Mouse (Mus musculus): Measurements from ENCODE around the gene Kalrn. TPM values are rescaled to one million over a fixed set of nuclear protein-coding genes. Genes with fewer than 3 reads are reported as not detected.

Gene Kalrn
- polyA plus RNA-seq, 1 experiment from 2014 or later: 38.5 TPM

DNA sequence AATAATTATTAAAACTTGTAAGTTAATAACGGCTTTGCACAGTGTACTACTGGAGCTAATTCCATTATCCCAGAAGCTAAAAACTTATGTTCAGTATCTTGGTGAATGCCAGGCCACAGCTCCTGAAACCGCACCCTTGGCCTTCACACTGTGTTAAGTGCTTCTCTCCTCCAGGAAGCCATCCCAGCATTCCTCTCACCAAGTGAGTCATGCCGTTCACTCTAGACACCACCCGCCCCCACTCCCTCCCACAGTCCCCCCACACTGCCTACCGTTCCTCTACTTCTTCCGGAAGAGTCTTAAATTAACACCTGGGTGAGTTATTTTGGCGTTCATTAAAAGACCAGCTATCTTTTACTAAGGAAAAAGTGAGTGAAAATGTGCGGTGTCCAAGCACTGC, 82.8 kb downstream of the Kalrn start:
- Histone ChIP-seq H3K4me1 (replicated peaks) (peaks cover 35% of the 10 kb centered on the region), H3K36me3 (no peaks in the 10 kb centered on the region), H3K4me2 (replicated peaks) (no peak overlapping the region), H3K4me3 (replicated peaks) (no peak overlapping the region), H3K27me3 (no peaks in the 10 kb centered on the region), H3K9ac (replicated peaks) (no peak overlapping the region), H3K27ac (no peak overlapping the region), H3K9me3 (no peaks in the 10 kb centered on the region)
- WGBS: 60% methylated on average over 8 of the region's 8 CpGs
- ATAC-seq: no peak

- Histone ChIP-seq H3K27me3 (no peaks in the 10 kb centered on the region), H3K9ac (replicated peaks) (no peak overlapping the region), H3K36me3 (no peaks in the 10 kb centered on the region), H3K4me2 (replicated peaks) (no peak overlapping the region), H3K4me3 (replicated peaks) (no peak overlapping the region), H3K4me1 (replicated peaks) (peaks cover 41% of the 10 kb centered on the region), H3K9me3 (no peaks in the 10 kb centered on the region), H3K27ac (no peak overlapping the region)
- no peak for ATAC-seq
- 56% methylated on average over 3 of the region's 3 CpGs for WGBS
These were observed 83.5 kb downstream of the Kalrn start for GRCm38 (mm10) chr16:34489805-34490325.

GRCm38 (mm10) chr16:34487823-34488222, 85.5 kb downstream of the Kalrn start:
- no peak overlapping the region for H3K9ac ChIP-seq (replicated peaks)
- H3K9me3 ChIP-seq: no peaks in the 10 kb centered on the region
- H3K4me1 ChIP-seq (replicated peaks): peaks cover 57% of the 10 kb centered on the region
- no peak overlapping the region for H3K4me3 ChIP-seq (replicated peaks)
- WGBS: 92% methylated on average over 5 of the region's 5 CpGs
- no peak for ATAC-seq
- no peak overlapping the region for H3K27ac ChIP-seq
- H3K36me3 ChIP-seq: no peaks in the 10 kb centered on the region
- H3K4me2 ChIP-seq (replicated peaks): no peak overlapping the region
- H3K27me3 ChIP-seq: no peaks in the 10 kb centered on the region

- no peak for ATAC-seq
- Histone ChIP-seq H3K27me3 (no peaks in the 10 kb centered on the region), H3K9me3 (no peaks in the 10 kb centered on the region), H3K4me3 (replicated peaks) (no peak overlapping the region), H3K36me3 (no peaks in the 10 kb centered on the region), H3K4me2 (replicated peaks) (no peak overlapping the region), H3K27ac (no peak overlapping the region), H3K9ac (replicated peaks) (no peak overlapping the region), H3K4me1 (replicated peaks) (peaks cover 61% of the 10 kb centered on the region)
- 90% methylated on average over 7 of the region's 7 CpGs for WGBS
These were observed 86.1 kb downstream of the Kalrn start for GRCm38 (mm10) chr16:34487268-34487667.

DNA sequence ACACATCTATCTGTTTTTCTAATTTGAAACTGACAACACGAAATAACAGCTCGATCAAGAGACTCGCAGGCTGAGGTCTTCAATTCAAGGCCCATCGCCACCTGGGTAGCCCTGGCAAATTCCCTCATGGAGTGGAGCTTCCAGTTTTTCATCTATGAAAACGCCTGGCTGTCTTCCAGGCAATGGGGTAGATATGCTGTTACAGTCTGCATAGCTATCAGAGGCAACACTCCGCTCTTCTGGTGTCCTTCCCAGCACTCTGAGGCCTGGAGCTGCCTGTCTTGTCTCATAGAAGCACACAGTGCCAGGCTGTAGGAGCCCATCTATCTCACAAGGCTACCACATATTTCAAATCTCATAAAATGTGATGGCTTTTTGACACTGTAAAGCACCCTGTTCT, 87.8 kb downstream of the Kalrn start:
- H3K27ac ChIP-seq: no peak overlapping the region
- no peak overlapping the region for H3K9ac ChIP-seq (replicated peaks)
- WGBS: 81% methylated on average over 6 of the region's 6 CpGs
- H3K4me3 ChIP-seq (replicated peaks): no peak overlapping the region
- H3K36me3 ChIP-seq: no peaks in the 10 kb centered on the region
- H3K9me3 ChIP-seq: no peaks in the 10 kb centered on the region
- H3K27me3 ChIP-seq: no peaks in the 10 kb centered on the region
- peaks cover 51% of the 10 kb centered on the region for H3K4me1 ChIP-seq (replicated peaks)
- no peak overlapping the region for H3K4me2 ChIP-seq (replicated peaks)
- 0 out of 2 replicates have a peak, but pooled peaks have one; percentile 35 for ATAC-seq

DNA sequence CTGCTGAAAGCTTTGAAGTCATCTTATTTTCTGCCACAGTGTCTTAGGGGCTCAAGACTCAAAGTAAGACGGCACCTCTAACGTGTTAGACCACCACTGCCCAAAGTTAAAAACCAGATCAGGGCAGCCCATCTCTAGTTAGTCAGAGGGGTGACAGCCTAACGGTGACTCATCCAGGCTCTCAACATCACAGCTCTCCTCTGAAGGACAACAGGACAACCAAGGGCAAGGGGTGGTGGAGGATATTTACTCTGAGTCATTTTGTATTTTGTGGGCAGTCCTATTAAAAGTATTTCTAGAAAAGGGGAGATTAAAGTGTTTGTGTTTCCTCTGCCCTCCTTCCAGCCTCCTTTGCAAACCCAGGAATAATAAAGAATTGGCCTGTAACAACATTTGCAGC, 88.4 kb downstream of the Kalrn start:
- Histone ChIP-seq H3K4me2 (replicated peaks) (no peak overlapping the region), H3K9ac (replicated peaks) (no peak overlapping the region), H3K36me3 (no peaks in the 10 kb centered on the region), H3K27me3 (no peaks in the 10 kb centered on the region), H3K4me3 (replicated peaks) (no peak overlapping the region), H3K4me1 (replicated peaks) (peaks cover 49% of the 10 kb centered on the region), H3K27ac (no peak overlapping the region), H3K9me3 (no peaks in the 10 kb centered on the region)
- ATAC-seq: no peak
- 68% methylated on average over 3 of the region's 3 CpGs for WGBS

DNA sequence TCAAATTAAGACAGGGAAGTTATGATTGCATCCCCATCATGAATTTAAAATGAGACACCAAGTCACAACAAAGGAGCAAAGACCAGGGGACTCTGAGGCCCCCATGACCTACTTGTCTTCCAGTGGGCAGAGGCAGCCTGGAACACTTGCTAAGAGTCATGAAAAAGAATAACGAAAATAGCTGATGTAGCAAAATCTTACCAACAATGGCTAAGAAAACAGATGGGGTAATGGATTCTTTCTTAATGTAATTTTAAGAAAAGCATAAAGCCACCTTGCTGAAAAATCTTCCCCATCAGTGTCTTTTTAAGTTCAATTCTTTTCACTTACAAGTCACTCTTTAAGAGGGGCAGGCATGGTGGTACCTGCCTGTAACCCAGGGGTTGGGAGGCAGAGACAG, 89.1 kb downstream of the Kalrn start:
- Histone ChIP-seq H3K27ac (no peak overlapping the region), H3K9ac (replicated peaks) (no peak overlapping the region), H3K9me3 (no peaks in the 10 kb centered on the region), H3K4me2 (replicated peaks) (no peak overlapping the region), H3K36me3 (no peaks in the 10 kb centered on the region), H3K4me3 (replicated peaks) (no peak overlapping the region), H3K4me1 (replicated peaks) (peaks cover 44% of the 10 kb centered on the region), H3K27me3 (no peaks in the 10 kb centered on the region)
- ATAC-seq: no peak
- 97% methylated on average over 1 of the region's 1 CpGs for WGBS

DNA sequence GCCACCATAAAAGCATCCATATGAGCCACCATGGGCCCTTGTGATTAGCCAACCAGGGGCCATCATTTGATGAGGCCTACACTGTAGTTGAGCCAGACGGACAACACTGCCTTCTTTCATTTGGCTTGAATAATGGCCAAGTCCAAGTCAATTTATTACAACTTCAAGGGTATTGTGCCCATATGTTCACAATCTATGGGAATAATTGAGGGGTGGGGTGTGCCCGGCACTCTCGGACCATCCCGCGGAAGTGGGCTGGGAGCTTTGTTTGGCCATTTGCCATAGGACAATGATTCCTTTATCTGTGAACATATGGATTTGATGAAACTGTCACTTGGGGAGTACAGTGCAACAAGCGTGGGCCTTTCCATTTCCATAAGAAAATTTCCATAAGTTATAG, 89.6 kb downstream of the Kalrn start:
- ATAC-seq: no peak
- Histone ChIP-seq H3K9me3 (no peaks in the 10 kb centered on the region), H3K4me3 (replicated peaks) (no peak overlapping the region), H3K27ac (no peak overlapping the region), H3K27me3 (no peaks in the 10 kb centered on the region), H3K36me3 (no peaks in the 10 kb centered on the region), H3K4me2 (replicated peaks) (no peak overlapping the region), H3K4me1 (replicated peaks) (peaks cover 40% of the 10 kb centered on the region), H3K9ac (replicated peaks) (no peak overlapping the region)
- WGBS: 61% methylated on average over 6 of the region's 6 CpGs

- H3K4me3 ChIP-seq (replicated peaks): no peak overlapping the region
- H3K4me2 ChIP-seq (replicated peaks): no peak overlapping the region
- no peak overlapping the region for H3K9ac ChIP-seq (replicated peaks)
- H3K4me1 ChIP-seq (replicated peaks): peaks cover 60% of the 10 kb centered on the region
- no peaks in the 10 kb centered on the region for H3K36me3 ChIP-seq
- no peaks in the 10 kb centered on the region for H3K27me3 ChIP-seq
- no peak for ATAC-seq
- WGBS: 58% methylated on average over 4 of the region's 4 CpGs
- H3K27ac ChIP-seq: no peak overlapping the region
- H3K9me3 ChIP-seq: no peaks in the 10 kb centered on the region
These were observed 98.6 kb downstream of the Kalrn start for GRCm38 (mm10) chr16:34474741-34475140.

GRCm38 (mm10) chr16:34473891-34474290, 99.4 kb downstream of the Kalrn start:
- Histone ChIP-seq H3K36me3 (no peaks in the 10 kb centered on the region), H3K9me3 (no peaks in the 10 kb centered on the region), H3K9ac (replicated peaks) (no peak overlapping the region), H3K27me3 (no peaks in the 10 kb centered on the region), H3K4me1 (replicated peaks) (peaks cover 69% of the 10 kb centered on the region), H3K27ac (peak overlapping the region; percentile 57), H3K4me3 (replicated peaks) (no peak overlapping the region), H3K4me2 (replicated peaks) (no peak overlapping the region)
- 0 out of 2 replicates have a peak, but pooled peaks have one; percentile 15 for ATAC-seq
- 35% methylated on average over 4 of the region's 4 CpGs for WGBS

- Histone ChIP-seq H3K9ac (replicated peaks) (no peak overlapping the region), H3K27ac (no peak overlapping the region), H3K36me3 (no peaks in the 10 kb centered on the region), H3K4me2 (replicated peaks) (no peak overlapping the region), H3K27me3 (no peaks in the 10 kb centered on the region), H3K9me3 (no peaks in the 10 kb centered on the region), H3K4me1 (replicated peaks) (peaks cover 92% of the 10 kb centered on the region), H3K4me3 (replicated peaks) (no peak overlapping the region)
- WGBS: 85% methylated on average over 4 of the region's 4 CpGs
- no peak for ATAC-seq
These were observed 101.9 kb downstream of the Kalrn start for GRCm38 (mm10) chr16:34471441-34471840.

GRCm38 (mm10) chr16:34470343-34470742, 103.0 kb downstream of the Kalrn start:
- peaks cover 90% of the 10 kb centered on the region for H3K4me1 ChIP-seq (replicated peaks)
- 78% methylated on average over 5 of the region's 5 CpGs for WGBS
- 0 out of 2 replicates have a peak overlapping the region, but pooled peaks have one; percentile 36 for H3K27ac ChIP-seq
- no peaks in the 10 kb centered on the region for H3K36me3 ChIP-seq
- no peak overlapping the region for H3K9ac ChIP-seq (replicated peaks)
- no peak overlapping the region for H3K4me3 ChIP-seq (replicated peaks)
- ATAC-seq: peak; percentile 25; the same call in 1 of the 2 replicates
- H3K9me3 ChIP-seq: no peaks in the 10 kb centered on the region
- H3K4me2 ChIP-seq (replicated peaks): no peak overlapping the region
- no peaks in the 10 kb centered on the region for H3K27me3 ChIP-seq

GRCm38 (mm10) chr16:34469277-34469868, 104.0 kb downstream of the Kalrn start:
- Histone ChIP-seq H3K9me3 (no peaks in the 10 kb centered on the region), H3K4me3 (replicated peaks) (no peak overlapping the region), H3K27me3 (no peaks in the 10 kb centered on the region), H3K4me1 (replicated peaks) (peaks cover 80% of the 10 kb centered on the region), H3K4me2 (replicated peaks) (peak overlapping the region; percentile 19; the same call in 1 of the 2 replicates), H3K36me3 (no peaks in the 10 kb centered on the region), H3K27ac (peak overlapping the region; percentile 36; the same call in 1 of the 2 replicates), H3K9ac (replicated peaks) (no peak overlapping the region)
- WGBS: 31% methylated on average over 8 of the region's 8 CpGs
- peak; percentile 72 for ATAC-seq
